Mouse (Mus musculus): ENCODE measurements around the gene Mak. TPM values are rescaled to one million over a fixed set of nuclear protein-coding genes. Genes with fewer than 3 reads are reported as not detected.

Gene Mak
- total and polyA plus RNA-seq, 3 experiments = 0.05 TPM; not detected in 2

DNA sequence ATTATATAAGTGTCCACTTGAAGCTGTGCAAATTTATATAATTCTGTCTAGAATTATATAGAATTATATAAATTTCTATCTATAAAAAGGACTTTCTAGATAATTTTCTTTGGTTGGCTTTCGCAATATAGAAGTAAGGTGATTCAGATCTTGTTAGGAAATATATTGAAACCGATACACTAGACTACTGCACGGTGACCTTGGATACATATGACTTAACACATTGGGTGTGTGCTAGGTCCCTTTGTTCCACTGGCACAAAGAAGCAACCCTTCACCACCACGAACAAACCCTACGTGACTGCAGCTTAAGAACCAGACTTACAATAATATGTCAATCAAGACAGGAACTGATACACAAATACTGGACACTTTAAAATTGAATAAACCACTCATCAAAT, 353 bp upstream of the Mak start:
- Histone ChIP-seq H3K27me3 (ENCODE audit: insufficient read depth, low read length) (peaks cover 18% of the 10 kb centered on the region; the same call in 1 of the 2 replicates), H3K4me1 (ENCODE audit: insufficient read depth, low read depth, low read length) (no peaks in the 10 kb centered on the region), H3K4me3 (ENCODE audit: low read depth, low read length) (no peak overlapping the region), H3K36me3 (replicated peaks) (no peaks in the 10 kb centered on the region), H3K9me3 (replicated peaks) (no peaks in the 10 kb centered on the region)
- no peak for ATAC-seq (ENCODE audit: extremely low read depth, insufficient number of reproducible peaks, low FRiP score, poor library complexity, severe bottlenecking)
- no peak for DNase-seq (ENCODE audit: low spot score)
- TF ChIP-seq GATA2 (IDR thresholded peaks at IDR 0.05; ENCODE audit: borderline replicate concordance, low read depth, low read length) (no peak), GATA1 (IDR thresholded peaks at IDR 0.05; ENCODE audit: borderline replicate concordance, low read length) (no peak), POLR2AphosphoS5 (IDR thresholded peaks at IDR 0.05; ENCODE audit: insufficient replicate concordance, low read depth, low read length) (no peak), CTCF (IDR thresholded peaks at IDR 0.05; ENCODE audit: low read depth, low read length) (no peak), TAL1 (conservative IDR thresholded peaks at IDR 0.05; ENCODE audit: low read depth, low read length) (no peak)

DNA sequence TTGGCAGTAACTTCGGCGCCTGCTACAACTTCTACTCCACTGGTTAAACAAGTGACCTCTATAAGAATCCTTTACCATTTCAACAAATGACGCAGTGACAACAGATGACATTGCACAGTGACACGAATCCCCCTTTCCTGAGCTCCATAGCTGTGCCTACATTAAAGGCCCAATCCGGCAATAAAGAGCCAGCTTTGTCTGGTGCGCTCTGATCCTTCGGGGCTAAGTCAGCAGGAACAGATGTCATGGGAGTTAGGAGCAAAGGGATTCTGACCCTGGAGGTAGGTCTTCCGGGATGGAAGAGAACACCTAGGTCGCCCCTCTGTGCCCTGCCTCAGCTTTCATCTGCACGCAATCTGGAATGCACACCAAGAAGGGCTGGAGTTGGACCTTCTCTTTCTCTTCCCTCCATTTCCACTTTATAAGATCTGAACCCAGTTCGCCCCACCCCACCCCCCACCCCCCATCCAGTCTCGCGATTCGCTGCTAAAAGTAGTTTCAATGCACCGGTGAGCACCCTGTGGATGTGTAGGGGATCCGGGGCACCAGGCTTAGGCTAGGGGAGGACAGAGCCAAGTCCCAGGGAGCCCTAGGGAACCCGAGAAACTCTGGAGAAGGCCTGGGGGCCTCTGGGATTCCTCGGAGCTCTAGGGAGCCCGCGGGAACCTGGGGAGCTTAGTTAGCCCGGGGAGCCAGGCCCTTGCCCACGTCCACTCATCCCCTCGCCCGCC, 651 bp downstream of the Mak start:
- ATAC-seq (ENCODE audit: extremely low read depth, insufficient number of reproducible peaks, low FRiP score, poor library complexity, severe bottlenecking) = no peak
- H3K27me3 ChIP-seq (ENCODE audit: insufficient read depth, low read length) = peaks cover 18% of the 10 kb centered on the region; the same call in 1 of the 2 replicates
- no peak for TF ChIP-seq TAL1 (conservative IDR thresholded peaks at IDR 0.05; ENCODE audit: low read depth, low read length)
- TF ChIP-seq GATA2 (IDR thresholded peaks at IDR 0.05; ENCODE audit: borderline replicate concordance, low read depth, low read length) = no peak
- TF ChIP-seq POLR2AphosphoS5 (IDR thresholded peaks at IDR 0.05; ENCODE audit: insufficient replicate concordance, low read depth, low read length) = no peak
- no peak for TF ChIP-seq GATA1 (IDR thresholded peaks at IDR 0.05; ENCODE audit: borderline replicate concordance, low read length)
- no peak for TF ChIP-seq CTCF (IDR thresholded peaks at IDR 0.05; ENCODE audit: low read depth, low read length)
- DNase-seq (ENCODE audit: low spot score) = no peak
- H3K4me1 ChIP-seq (ENCODE audit: insufficient read depth, low read depth, low read length) = no peaks in the 10 kb centered on the region
- H3K4me3 ChIP-seq (ENCODE audit: low read depth, low read length) = no peak overlapping the region
- H3K36me3 ChIP-seq (replicated peaks) = no peaks in the 10 kb centered on the region
- no peaks in the 10 kb centered on the region for H3K9me3 ChIP-seq (replicated peaks)

DNA sequence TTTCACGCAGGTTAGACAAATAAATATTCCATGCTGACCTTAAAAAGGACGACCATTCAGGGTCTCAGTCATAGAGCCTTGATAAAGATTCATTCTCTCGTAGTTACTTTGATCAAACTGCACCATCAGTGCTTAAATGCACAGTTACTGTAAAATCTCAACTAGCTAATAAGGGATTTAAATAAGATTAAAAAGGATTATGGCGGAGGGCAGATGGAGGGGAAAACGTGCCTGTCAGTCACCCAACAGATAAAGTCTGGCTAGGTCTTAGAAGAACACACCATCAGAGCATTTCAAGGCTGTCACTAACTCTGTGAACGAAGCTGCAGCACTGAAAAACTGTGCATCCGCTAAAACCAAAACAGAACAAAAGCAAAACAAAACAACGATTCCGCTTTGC, 1.6 kb downstream of the Mak start:
- TF ChIP-seq POLR2AphosphoS5 (IDR thresholded peaks at IDR 0.05; ENCODE audit: insufficient replicate concordance, low read depth, low read length) = no peak
- TF ChIP-seq TAL1 (conservative IDR thresholded peaks at IDR 0.05; ENCODE audit: low read depth, low read length) = no peak
- TF ChIP-seq CTCF (IDR thresholded peaks at IDR 0.05; ENCODE audit: low read depth, low read length) = no peak
- TF ChIP-seq GATA1 (IDR thresholded peaks at IDR 0.05; ENCODE audit: borderline replicate concordance, low read length) = no peak
- TF ChIP-seq GATA2 (IDR thresholded peaks at IDR 0.05; ENCODE audit: borderline replicate concordance, low read depth, low read length) = no peak
- peaks cover 18% of the 10 kb centered on the region; the same call in 1 of the 2 replicates for H3K27me3 ChIP-seq (ENCODE audit: insufficient read depth, low read length)
- no peak for DNase-seq (ENCODE audit: low spot score)
- H3K4me1 ChIP-seq (ENCODE audit: insufficient read depth, low read depth, low read length) = no peaks in the 10 kb centered on the region
- H3K9me3 ChIP-seq (replicated peaks) = no peaks in the 10 kb centered on the region
- H3K36me3 ChIP-seq (replicated peaks) = no peaks in the 10 kb centered on the region
- no peak overlapping the region for H3K4me3 ChIP-seq (ENCODE audit: low read depth, low read length)
- no peak for ATAC-seq (ENCODE audit: extremely low read depth, insufficient number of reproducible peaks, low FRiP score, poor library complexity, severe bottlenecking)

DNA sequence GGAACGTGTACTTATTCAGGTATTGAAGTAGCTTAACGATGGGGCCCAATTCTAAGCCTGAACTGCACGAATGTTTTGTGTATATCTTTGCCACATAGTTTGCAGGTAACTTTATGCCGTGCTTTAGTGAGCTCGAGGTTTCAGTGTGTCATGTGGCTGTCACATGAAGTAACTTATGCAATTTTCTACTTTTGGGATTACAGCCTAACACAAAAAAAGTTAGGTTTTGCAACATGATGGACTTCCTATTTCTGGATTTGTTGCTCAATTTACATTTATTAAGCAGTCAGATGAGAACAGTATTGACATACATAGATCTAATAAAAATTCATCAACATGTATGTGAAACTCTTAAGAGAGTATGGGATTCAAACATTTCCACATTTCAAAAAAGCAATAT, 5.7 kb downstream of the Mak start:
- TF ChIP-seq POLR2AphosphoS5 (IDR thresholded peaks at IDR 0.05; ENCODE audit: insufficient replicate concordance, low read depth, low read length) (no peak), TAL1 (conservative IDR thresholded peaks at IDR 0.05; ENCODE audit: low read depth, low read length) (no peak), CTCF (IDR thresholded peaks at IDR 0.05; ENCODE audit: low read depth, low read length) (no peak), GATA2 (IDR thresholded peaks at IDR 0.05; ENCODE audit: borderline replicate concordance, low read depth, low read length) (no peak), GATA1 (IDR thresholded peaks at IDR 0.05; ENCODE audit: borderline replicate concordance, low read length) (no peak)
- ATAC-seq (ENCODE audit: extremely low read depth, insufficient number of reproducible peaks, low FRiP score, poor library complexity, severe bottlenecking) = no peak
- Histone ChIP-seq H3K4me1 (ENCODE audit: insufficient read depth, low read depth, low read length) (no peaks in the 10 kb centered on the region), H3K27me3 (ENCODE audit: insufficient read depth, low read length) (peaks cover 13% of the 10 kb centered on the region; the same call in 1 of the 2 replicates), H3K9me3 (replicated peaks) (no peaks in the 10 kb centered on the region), H3K36me3 (replicated peaks) (no peaks in the 10 kb centered on the region), H3K4me3 (ENCODE audit: low read depth, low read length) (no peak overlapping the region)
- DNase-seq (ENCODE audit: low spot score) = no peak

DNA sequence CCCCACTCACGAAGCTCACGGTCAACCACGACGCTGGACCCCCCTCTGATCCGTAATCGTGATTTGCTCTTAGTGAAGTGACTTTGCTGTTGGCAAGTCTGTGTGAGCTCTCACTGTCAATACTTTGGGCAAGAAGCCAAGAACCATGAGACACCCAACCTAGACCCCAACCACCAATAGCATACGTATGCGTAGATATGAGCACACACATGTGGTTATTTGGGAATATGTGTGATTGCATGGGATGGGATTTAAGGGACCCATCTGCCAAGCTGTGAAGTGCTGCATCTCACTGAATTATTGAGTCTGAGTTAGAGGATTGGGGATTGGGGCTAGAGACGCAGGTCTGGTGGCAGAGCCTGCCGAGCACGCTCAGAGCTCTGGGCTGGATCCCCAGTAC, 7.9 kb downstream of the Mak start:
- H3K27me3 ChIP-seq (ENCODE audit: insufficient read depth, low read length) = peaks cover 12% of the 10 kb centered on the region; the same call in 1 of the 2 replicates
- no peak for DNase-seq (ENCODE audit: low spot score)
- TF ChIP-seq POLR2AphosphoS5 (IDR thresholded peaks at IDR 0.05; ENCODE audit: insufficient replicate concordance, low read depth, low read length) = no peak
- no peak for TF ChIP-seq GATA1 (IDR thresholded peaks at IDR 0.05; ENCODE audit: borderline replicate concordance, low read length)
- TF ChIP-seq CTCF (IDR thresholded peaks at IDR 0.05; ENCODE audit: low read depth, low read length) = no peak
- ATAC-seq (ENCODE audit: extremely low read depth, insufficient number of reproducible peaks, low FRiP score, poor library complexity, severe bottlenecking) = no peak
- no peak overlapping the region for H3K4me3 ChIP-seq (ENCODE audit: low read depth, low read length)
- H3K4me1 ChIP-seq (ENCODE audit: insufficient read depth, low read depth, low read length) = no peaks in the 10 kb centered on the region
- no peaks in the 10 kb centered on the region for H3K36me3 ChIP-seq (replicated peaks)
- no peaks in the 10 kb centered on the region for H3K9me3 ChIP-seq (replicated peaks)

DNA sequence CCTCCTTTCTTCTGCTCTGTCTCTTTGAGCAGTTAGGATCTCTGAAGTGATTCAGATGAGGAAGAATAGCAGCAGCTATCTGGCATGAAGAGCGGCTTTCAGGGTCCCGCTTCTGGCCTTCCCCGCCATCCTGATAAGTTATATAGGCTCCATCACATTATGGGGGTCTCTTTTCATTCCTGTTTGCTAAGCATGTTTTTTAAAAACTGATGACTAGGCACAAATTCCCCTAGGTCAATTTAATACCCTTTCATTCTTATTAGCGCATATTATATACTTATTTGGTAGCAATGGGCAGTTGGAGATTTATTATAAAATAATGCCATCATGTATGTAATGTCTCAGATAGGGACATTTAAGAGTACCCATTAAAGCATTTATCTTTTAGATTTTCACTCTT, 11.9 kb downstream of the Mak start:
- Histone ChIP-seq H3K9me3 (replicated peaks) (no peaks in the 10 kb centered on the region), H3K4me1 (ENCODE audit: insufficient read depth, low read depth, low read length) (no peaks in the 10 kb centered on the region), H3K4me3 (ENCODE audit: low read depth, low read length) (no peak overlapping the region), H3K27me3 (ENCODE audit: insufficient read depth, low read length) (no peaks in the 10 kb centered on the region), H3K36me3 (replicated peaks) (no peaks in the 10 kb centered on the region)
- TF ChIP-seq GATA1 (IDR thresholded peaks at IDR 0.05; ENCODE audit: borderline replicate concordance, low read length) = no peak
- no peak for TF ChIP-seq GATA2 (IDR thresholded peaks at IDR 0.05; ENCODE audit: borderline replicate concordance, low read depth, low read length)
- no peak for TF ChIP-seq POLR2AphosphoS5 (IDR thresholded peaks at IDR 0.05; ENCODE audit: insufficient replicate concordance, low read depth, low read length)
- no peak for TF ChIP-seq TAL1 (conservative IDR thresholded peaks at IDR 0.05; ENCODE audit: low read depth, low read length)
- no peak for TF ChIP-seq CTCF (IDR thresholded peaks at IDR 0.05; ENCODE audit: low read depth, low read length)
- DNase-seq (ENCODE audit: low spot score) = no peak
- no peak for ATAC-seq (ENCODE audit: extremely low read depth, insufficient number of reproducible peaks, low FRiP score, poor library complexity, severe bottlenecking)

Data from G1E (cell line).